Mouse (Mus musculus): ENCODE measurements around the gene Oas1d.
"Not testable (repeated sequence)": the region's sequence is repeated elsewhere in the genome, so short reads cannot be mapped to it uniquely, and the experiment has no call there.

Gene Oas1d

GRCm38 (mm10) chr5:120914204-120914603, at the start of gene Oas1d:
TSS of gene Oas1d (plus strand) at chr5:120914536.
- peak; percentile 20 for DNase-seq (ENCODE audit: low read depth, low spot score)

GRCm38 (mm10) chr5:120865336-120865860, 48.9 kb upstream of the Oas1d start:
- peak; percentile 82 for DNase-seq (ENCODE audit: low read depth, low spot score)

GRCm38 (mm10) chr5:120869436-120870015, 44.8 kb upstream of the Oas1d start:
- no peak for DNase-seq (ENCODE audit: low read depth, low spot score)

GRCm38 (mm10) chr5:120870081-120870480, 44.3 kb upstream of the Oas1d start:
- DNase-seq (ENCODE audit: low read depth, low spot score), result no peak

- no peak for DNase-seq (ENCODE audit: low read depth, low spot score)
These were observed 43.6 kb upstream of the Oas1d start for GRCm38 (mm10) chr5:120870782-120871181.

- no peak for DNase-seq (ENCODE audit: low read depth, low spot score)
These were observed 42.9 kb upstream of the Oas1d start for GRCm38 (mm10) chr5:120871469-120871868.

- DNase-seq (ENCODE audit: low read depth, low spot score), result not testable (repeated sequence)
These were observed 37.5 kb upstream of the Oas1d start for GRCm38 (mm10) chr5:120876839-120877238.

- not testable (repeated sequence) for DNase-seq (ENCODE audit: low read depth, low spot score)
These were observed 36.9 kb upstream of the Oas1d start for GRCm38 (mm10) chr5:120877407-120877806.

GRCm38 (mm10) chr5:120878803-120879202, 35.5 kb upstream of the Oas1d start:
- not testable (repeated sequence) for DNase-seq (ENCODE audit: low read depth, low spot score)

GRCm38 (mm10) chr5:120881681-120882080, 32.7 kb upstream of the Oas1d start:
- DNase-seq (ENCODE audit: low read depth, low spot score), result not testable (repeated sequence)

- DNase-seq (ENCODE audit: low read depth, low spot score), result peak; percentile 41
These were observed 26.9 kb upstream of the Oas1d start, which contains the start of gene Oas1g for GRCm38 (mm10) chr5:120887413-120887812. TSS of gene Oas1g (minus strand) at chr5:120887613.

GRCm38 (mm10) chr5:120887831-120888230, 26.5 kb upstream of the Oas1d start:
- peak; percentile 34 for DNase-seq (ENCODE audit: low read depth, low spot score)

GRCm38 (mm10) chr5:120888294-120888815, 26.0 kb upstream of the Oas1d start:
- peak; percentile 95 for DNase-seq (ENCODE audit: low read depth, low spot score)

GRCm38 (mm10) chr5:120890026-120890425, 24.3 kb upstream of the Oas1d start:
- no peak for DNase-seq (ENCODE audit: low read depth, low spot score)

- no peak for DNase-seq (ENCODE audit: low read depth, low spot score)
These were observed 23.3 kb upstream of the Oas1d start for GRCm38 (mm10) chr5:120890991-120891390.

GRCm38 (mm10) chr5:120891566-120892242, 22.6 kb upstream of the Oas1d start:
- not testable (repeated sequence) for DNase-seq (ENCODE audit: low read depth, low spot score)

- peak; percentile 32 for DNase-seq (ENCODE audit: low read depth, low spot score)
These were observed 22.1 kb upstream of the Oas1d start for GRCm38 (mm10) chr5:120892243-120892660.

- DNase-seq (ENCODE audit: low read depth, low spot score), result not testable (repeated sequence)
These were observed 20.5 kb upstream of the Oas1d start for GRCm38 (mm10) chr5:120893866-120894265.

- DNase-seq (ENCODE audit: low read depth, low spot score), result peak; percentile 85
These were observed 19.6 kb upstream of the Oas1d start for GRCm38 (mm10) chr5:120894692-120895091.

- peak; percentile 80 for DNase-seq (ENCODE audit: low read depth, low spot score)
These were observed 19.0 kb upstream of the Oas1d start for GRCm38 (mm10) chr5:120895231-120895900.

- DNase-seq (ENCODE audit: low read depth, low spot score), result no peak
These were observed 16.0 kb upstream of the Oas1d start for GRCm38 (mm10) chr5:120898307-120898706.

GRCm38 (mm10) chr5:120898726-120899125, 15.6 kb upstream of the Oas1d start:
- DNase-seq (ENCODE audit: low read depth, low spot score), result no peak

Measured in ES-CJ7 (cell line).